Mouse (Mus musculus): ENCODE measurements at regions not wholly inside any gene's neighbourhood (a gene's known extent, or its start where the extent isn't known, plus 50 kb on each side); places are given as distances from the start of the nearest gene placed in this dataset.

DNA sequence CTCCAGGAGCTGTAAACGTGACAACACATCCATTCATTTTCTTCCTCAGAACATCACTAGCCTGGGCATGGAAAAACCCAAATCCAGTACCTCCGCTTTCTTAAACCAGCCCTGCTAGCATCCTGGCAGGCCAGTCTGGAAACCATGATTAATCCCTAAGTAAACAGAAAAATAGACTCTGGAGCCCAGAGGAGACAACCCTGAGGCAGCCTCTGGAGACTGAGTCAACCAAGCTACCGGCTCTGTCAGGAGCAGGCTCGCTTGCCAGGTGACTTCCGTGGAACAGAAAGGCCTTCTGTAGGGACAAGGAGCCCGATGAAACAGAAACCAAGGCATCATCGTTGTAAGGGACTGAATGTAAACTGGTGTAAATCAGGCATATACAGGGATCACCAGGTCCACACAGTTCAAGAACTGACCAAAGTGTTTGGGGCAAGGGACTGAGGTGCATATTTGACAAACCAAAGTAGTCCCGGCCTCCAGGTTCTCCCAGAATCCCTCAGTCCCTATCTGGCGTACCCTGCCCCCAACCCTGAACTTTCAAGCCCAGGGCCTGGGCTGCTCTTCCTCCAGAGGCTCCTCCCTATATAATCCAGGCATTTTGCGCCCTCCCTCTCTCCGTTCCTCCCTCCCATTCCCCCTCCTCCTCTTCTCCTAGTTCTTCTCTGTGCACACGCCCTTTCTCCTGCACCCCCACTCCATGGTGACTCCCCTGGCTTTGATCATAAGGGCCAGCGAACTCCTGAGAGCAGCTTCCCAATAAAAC, 54.6 kb upstream of the Ivns1abp start:
- no peak overlapping the region for H3ac ChIP-seq (ENCODE audit: control insufficient read depth, insufficient read length, low read depth)
- H3K27me3 ChIP-seq (ENCODE audit: control insufficient read depth, insufficient read depth, insufficient read length), result no peaks in the 10 kb centered on the region
- no peak for TF ChIP-seq CTCF (IDR thresholded peaks at IDR 0.05; ENCODE audit: control insufficient read depth, insufficient read depth, insufficient read length)
- no peak for TF ChIP-seq USF1 (IDR thresholded peaks at IDR 0.05; ENCODE audit: low read depth)
- TF ChIP-seq MYOD1 (IDR thresholded peaks at IDR 0.05; ENCODE audit: control insufficient read depth, insufficient read length, low read depth), result no peak
- no peak for TF ChIP-seq CEBPB (IDR thresholded peaks at IDR 0.05; ENCODE audit: low read depth)
- no peak for TF ChIP-seq FOSL1 (IDR thresholded peaks at IDR 0.05; ENCODE audit: insufficient read depth, low read length, poor library complexity, severe bottlenecking)
- no peak for TF ChIP-seq MAX (IDR thresholded peaks at IDR 0.05)
- TF ChIP-seq MYOG (IDR thresholded peaks at IDR 0.05; ENCODE audit: control insufficient read depth, extremely low read depth, insufficient read length), result no peak
- H3K4me3 ChIP-seq (ENCODE audit: insufficient read depth, poor library complexity, severe bottlenecking), result no peak overlapping the region
- H3K79me2 ChIP-seq (ENCODE audit: control insufficient read depth, insufficient read depth), result no peaks in the 10 kb centered on the region
- no peaks in the 10 kb centered on the region for H3K79me3 ChIP-seq (ENCODE audit: low read depth)
- H3K36me3 ChIP-seq (ENCODE audit: control insufficient read depth, insufficient read depth), result no peaks in the 10 kb centered on the region

- Histone ChIP-seq H3K79me3 (ENCODE audit: low read depth) (no peaks in the 10 kb centered on the region), H3ac (ENCODE audit: control insufficient read depth, insufficient read length, low read depth) (no peak overlapping the region), H3K79me2 (ENCODE audit: control insufficient read depth, insufficient read depth) (no peaks in the 10 kb centered on the region), H3K36me3 (ENCODE audit: control insufficient read depth, insufficient read depth) (no peaks in the 10 kb centered on the region), H3K27me3 (ENCODE audit: control insufficient read depth, insufficient read depth, insufficient read length) (no peaks in the 10 kb centered on the region), H3K4me3 (ENCODE audit: insufficient read depth, poor library complexity, severe bottlenecking) (no peak overlapping the region)
- TF ChIP-seq USF1 (IDR thresholded peaks at IDR 0.05; ENCODE audit: low read depth), result no peak
- TF ChIP-seq MYOD1 (IDR thresholded peaks at IDR 0.05; ENCODE audit: control insufficient read depth, insufficient read length, low read depth), result no peak
Observed at GRCm38 (mm10) chr1:151293311-151294050, 50.8 kb upstream of the Ivns1abp start.

All from C2C12 (cell line).